Mouse (Mus musculus): Measurements from ENCODE around the gene Osbpl3. TPM values are rescaled to one million over a fixed set of nuclear protein-coding genes. Genes with fewer than 3 reads are reported as not detected.

Osbpl3 gene
- polyA plus RNA-seq, 1 experiment, result 0.41 TPM

- H3K27me3 ChIP-seq (ENCODE audit: control insufficient read depth, insufficient read depth, low read length), result no peaks in the 10 kb centered on the region
- no peak overlapping the region for H3K27ac ChIP-seq (ENCODE audit: control insufficient read depth, insufficient read depth, low read depth, low read length)
- H3K4me1 ChIP-seq (ENCODE audit: control insufficient read depth, insufficient read depth, low read length), result no peaks in the 10 kb centered on the region
- no peak overlapping the region for H3K4me3 ChIP-seq (ENCODE audit: control insufficient read depth, low read depth, low read length)
- H3K36me3 ChIP-seq (ENCODE audit: control insufficient read depth, insufficient read depth, low read length), result no peaks in the 10 kb centered on the region
- TF ChIP-seq CTCF (IDR thresholded peaks at IDR 0.05; ENCODE audit: control insufficient read depth, insufficient read depth, insufficient replicate concordance, low read depth, low read length) (no peak), POLR2A (IDR thresholded peaks at IDR 0.05; ENCODE audit: control insufficient read depth, low read depth, low read length) (no peak)
Observed at GRCm38 (mm10) chr6:50318590-50319172, 137.3 kb downstream of the Osbpl3 start.

DNA sequence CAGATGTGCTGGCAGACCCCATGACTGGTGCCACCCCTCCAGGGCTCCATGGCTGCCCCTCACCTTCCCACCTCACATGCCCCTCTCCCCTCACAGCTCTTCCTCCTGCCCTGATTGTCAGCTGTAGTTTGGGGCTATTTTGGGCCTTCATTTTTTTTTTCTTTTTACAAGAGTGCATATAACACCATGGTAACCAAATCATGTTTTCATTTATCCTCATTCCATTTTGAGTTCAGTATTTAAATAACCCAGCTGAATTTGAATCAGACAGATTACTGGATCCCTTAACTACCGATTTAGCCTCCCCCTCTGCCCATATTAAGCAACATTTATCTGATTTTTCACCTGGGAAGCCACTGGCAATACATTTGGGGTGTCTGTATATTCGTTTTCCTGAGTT, 137.9 kb downstream of the Osbpl3 start:
- no peaks in the 10 kb centered on the region for H3K36me3 ChIP-seq (ENCODE audit: control insufficient read depth, insufficient read depth, low read length)
- H3K27me3 ChIP-seq (ENCODE audit: control insufficient read depth, insufficient read depth, low read length), result no peaks in the 10 kb centered on the region
- H3K4me3 ChIP-seq (ENCODE audit: control insufficient read depth, low read depth, low read length), result no peak overlapping the region
- no peak overlapping the region for H3K27ac ChIP-seq (ENCODE audit: control insufficient read depth, insufficient read depth, low read depth, low read length)
- TF ChIP-seq POLR2A (IDR thresholded peaks at IDR 0.05; ENCODE audit: control insufficient read depth, low read depth, low read length), result no peak
- no peak for TF ChIP-seq CTCF (IDR thresholded peaks at IDR 0.05; ENCODE audit: control insufficient read depth, insufficient read depth, insufficient replicate concordance, low read depth, low read length)
- no peaks in the 10 kb centered on the region for H3K4me1 ChIP-seq (ENCODE audit: control insufficient read depth, insufficient read depth, low read length)

GRCm38 (mm10) chr6:50316795-50317505, 139.1 kb downstream of the Osbpl3 start:
- H3K27me3 ChIP-seq (ENCODE audit: control insufficient read depth, insufficient read depth, low read length), result no peaks in the 10 kb centered on the region
- TF ChIP-seq POLR2A (IDR thresholded peaks at IDR 0.05; ENCODE audit: control insufficient read depth, low read depth, low read length) (no peak), CTCF (IDR thresholded peaks at IDR 0.05; ENCODE audit: control insufficient read depth, insufficient read depth, insufficient replicate concordance, low read depth, low read length) (no peak)

GRCm38 (mm10) chr6:50314406-50315071, 141.5 kb downstream of the Osbpl3 start:
- TF ChIP-seq CTCF (IDR thresholded peaks at IDR 0.05; ENCODE audit: control insufficient read depth, insufficient read depth, insufficient replicate concordance, low read depth, low read length), result no peak
- no peak for TF ChIP-seq POLR2A (IDR thresholded peaks at IDR 0.05; ENCODE audit: control insufficient read depth, low read depth, low read length)
- H3K27me3 ChIP-seq (ENCODE audit: control insufficient read depth, insufficient read depth, low read length), result no peaks in the 10 kb centered on the region
- H3K36me3 ChIP-seq (ENCODE audit: control insufficient read depth, insufficient read depth, low read length), result no peaks in the 10 kb centered on the region
- H3K4me3 ChIP-seq (ENCODE audit: control insufficient read depth, low read depth, low read length), result no peak overlapping the region
- H3K4me1 ChIP-seq (ENCODE audit: control insufficient read depth, insufficient read depth, low read length), result no peaks in the 10 kb centered on the region
- H3K27ac ChIP-seq (ENCODE audit: control insufficient read depth, insufficient read depth, low read depth, low read length), result no peak overlapping the region

More at GRCm38 (mm10) chr6:50316795-50317505, 139.1 kb downstream of the Osbpl3 start:
- Histone ChIP-seq H3K36me3 (ENCODE audit: control insufficient read depth, insufficient read depth, low read length) (no peaks in the 10 kb centered on the region), H3K4me1 (ENCODE audit: control insufficient read depth, insufficient read depth, low read length) (no peaks in the 10 kb centered on the region), H3K27ac (ENCODE audit: control insufficient read depth, insufficient read depth, low read depth, low read length) (no peak overlapping the region), H3K4me3 (ENCODE audit: control insufficient read depth, low read depth, low read length) (no peak overlapping the region)

DNA sequence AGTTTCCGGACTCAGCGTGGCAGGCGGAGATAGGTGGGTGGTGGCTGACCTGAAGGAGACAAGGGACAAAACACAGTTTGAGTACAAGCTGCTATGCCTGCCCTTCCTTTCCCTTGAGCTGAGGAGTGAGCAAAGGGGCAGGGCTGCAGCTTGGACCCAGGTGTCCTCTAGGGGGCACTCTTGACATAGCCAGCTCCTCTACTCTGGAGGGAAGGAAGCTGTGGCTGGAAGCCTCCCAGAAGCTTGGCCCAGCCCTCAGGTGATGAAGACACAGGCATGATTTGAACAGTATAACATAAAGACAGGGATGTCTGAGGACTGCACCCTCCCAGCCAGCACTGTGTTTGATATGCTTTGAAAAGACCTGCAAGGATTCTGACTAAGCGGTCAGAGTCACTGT, 143.4 kb downstream of the Osbpl3 start:
- Histone ChIP-seq H3K36me3 (ENCODE audit: control insufficient read depth, insufficient read depth, low read length) (no peaks in the 10 kb centered on the region), H3K27ac (ENCODE audit: control insufficient read depth, insufficient read depth, low read depth, low read length) (no peak overlapping the region), H3K27me3 (ENCODE audit: control insufficient read depth, insufficient read depth, low read length) (no peaks in the 10 kb centered on the region), H3K4me3 (ENCODE audit: control insufficient read depth, low read depth, low read length) (no peak overlapping the region), H3K4me1 (ENCODE audit: control insufficient read depth, insufficient read depth, low read length) (no peaks in the 10 kb centered on the region)
- TF ChIP-seq CTCF (IDR thresholded peaks at IDR 0.05; ENCODE audit: control insufficient read depth, insufficient read depth, insufficient replicate concordance, low read depth, low read length), result peak; percentile 82; the same call in 1 of the 2 replicates
- no peak for TF ChIP-seq POLR2A (IDR thresholded peaks at IDR 0.05; ENCODE audit: control insufficient read depth, low read depth, low read length)

DNA sequence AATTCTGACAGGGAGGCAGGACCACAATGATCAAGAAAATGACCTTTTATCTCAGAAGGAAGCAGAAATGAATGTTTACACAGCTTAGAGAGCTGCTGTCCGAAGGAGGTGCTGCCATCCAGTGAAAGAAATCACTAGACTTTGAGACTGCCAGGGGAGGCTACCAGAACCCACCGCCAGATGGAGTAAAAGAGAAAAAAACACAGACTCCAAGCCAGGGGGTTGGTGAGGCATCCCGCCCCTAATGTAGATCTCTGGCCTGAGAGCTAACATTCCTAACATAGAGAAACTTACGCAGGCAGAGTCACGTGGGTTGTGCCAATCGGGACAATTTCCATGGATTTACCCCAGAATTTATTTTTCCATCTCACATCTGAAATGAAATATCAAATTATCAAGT, 147.0 kb downstream of the Osbpl3 start:
- H3K36me3 ChIP-seq (ENCODE audit: control insufficient read depth, insufficient read depth, low read length), result no peaks in the 10 kb centered on the region
- TF ChIP-seq CTCF (IDR thresholded peaks at IDR 0.05; ENCODE audit: control insufficient read depth, insufficient read depth, insufficient replicate concordance, low read depth, low read length), result peak; percentile 17; the same call in 1 of the 2 replicates
- no peak for TF ChIP-seq POLR2A (IDR thresholded peaks at IDR 0.05; ENCODE audit: control insufficient read depth, low read depth, low read length)
- no peaks in the 10 kb centered on the region for H3K4me1 ChIP-seq (ENCODE audit: control insufficient read depth, insufficient read depth, low read length)
- H3K27me3 ChIP-seq (ENCODE audit: control insufficient read depth, insufficient read depth, low read length), result no peaks in the 10 kb centered on the region
- no peak overlapping the region for H3K27ac ChIP-seq (ENCODE audit: control insufficient read depth, insufficient read depth, low read depth, low read length)
- H3K4me3 ChIP-seq (ENCODE audit: control insufficient read depth, low read depth, low read length), result no peak overlapping the region

DNA sequence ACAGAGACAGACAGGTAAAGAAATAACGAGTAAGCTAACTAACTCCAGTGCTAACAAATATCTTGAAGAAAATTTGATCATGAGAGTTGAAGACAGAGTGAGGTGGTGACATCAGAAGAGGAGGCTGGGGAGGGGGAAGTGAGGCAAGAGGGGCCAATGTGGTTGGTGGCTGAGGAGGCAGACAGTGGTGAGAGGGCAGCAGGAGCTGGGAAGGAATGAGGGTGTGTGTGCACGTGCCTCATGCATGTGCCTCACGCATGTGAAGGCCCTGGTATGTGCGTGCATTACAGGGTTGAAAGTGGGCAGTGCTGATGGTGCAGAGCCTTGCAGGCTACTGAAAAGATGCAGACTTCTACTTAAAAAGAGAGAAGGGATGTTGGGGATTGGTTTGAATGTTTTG, 149.4 kb downstream of the Osbpl3 start:
- TF ChIP-seq CTCF (IDR thresholded peaks at IDR 0.05; ENCODE audit: control insufficient read depth, insufficient read depth, insufficient replicate concordance, low read depth, low read length) (no peak), POLR2A (IDR thresholded peaks at IDR 0.05; ENCODE audit: control insufficient read depth, low read depth, low read length) (no peak)
- no peaks in the 10 kb centered on the region for H3K36me3 ChIP-seq (ENCODE audit: control insufficient read depth, insufficient read depth, low read length)
- no peak overlapping the region for H3K27ac ChIP-seq (ENCODE audit: control insufficient read depth, insufficient read depth, low read depth, low read length)
- no peak overlapping the region for H3K4me3 ChIP-seq (ENCODE audit: control insufficient read depth, low read depth, low read length)
- H3K27me3 ChIP-seq (ENCODE audit: control insufficient read depth, insufficient read depth, low read length), result no peaks in the 10 kb centered on the region
- H3K4me1 ChIP-seq (ENCODE audit: control insufficient read depth, insufficient read depth, low read length), result no peaks in the 10 kb centered on the region
